Mouse (Mus musculus) MEL-GATA-1-ER (cell line): ENCODE data around the gene Syne2.
"Not testable (repeated sequence)": the region's sequence is repeated elsewhere in the genome, so short reads cannot be mapped to it uniquely, and the experiment has no call there.

Experiments
- DNase-seq: peaks from one replicate; pipeline ENCODE4 v3.0.0-alpha.2; 2012; ENCODE audit warnings: low read depth; ENCODE audit errors: extremely low read depth

Syne2 gene

DNA sequence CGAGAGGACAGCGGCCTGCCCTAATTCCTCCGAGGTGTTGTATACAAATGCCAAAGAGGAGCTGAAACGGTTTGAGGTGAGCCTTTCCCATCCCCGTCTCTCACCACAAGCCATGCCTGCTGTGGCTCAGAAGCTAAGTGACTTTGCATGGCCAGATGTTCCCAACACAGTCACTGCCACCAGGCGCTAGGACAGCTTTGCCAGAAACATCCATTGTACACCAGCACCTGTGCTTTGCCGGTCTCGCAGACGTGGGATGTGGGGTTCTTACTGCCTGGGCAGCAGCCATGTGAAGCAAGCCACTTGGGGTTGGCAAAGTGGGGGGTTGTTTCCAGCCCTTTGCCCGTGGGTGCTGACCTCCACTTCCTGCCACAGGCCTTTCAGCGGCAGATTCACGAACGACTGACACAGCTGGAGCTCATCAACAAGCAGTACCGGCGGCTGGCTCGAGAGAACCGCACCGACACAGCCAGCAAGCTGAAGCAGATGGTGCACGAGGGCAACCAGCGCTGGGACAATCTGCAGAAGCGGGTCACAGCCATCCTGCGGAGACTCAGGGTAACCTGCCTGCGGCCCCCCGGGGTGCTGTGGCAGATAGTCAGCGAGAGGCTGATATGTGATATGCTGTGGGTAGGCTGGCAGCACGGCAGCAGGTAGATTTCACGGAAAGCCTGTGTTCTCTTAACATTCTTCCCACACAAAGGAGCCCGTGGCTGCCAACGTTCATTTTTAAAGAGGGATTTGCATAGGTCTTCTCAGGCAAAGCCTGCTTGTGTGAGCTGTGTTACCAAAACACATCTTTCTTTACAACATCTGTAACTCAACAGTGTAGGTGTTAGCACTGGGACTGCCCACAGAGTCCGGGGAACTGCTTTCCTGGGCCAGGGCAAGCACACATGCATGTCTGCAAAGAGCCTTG, 277.4 kb downstream of the Syne2 start:
- DNase-seq, result no peak

DNA sequence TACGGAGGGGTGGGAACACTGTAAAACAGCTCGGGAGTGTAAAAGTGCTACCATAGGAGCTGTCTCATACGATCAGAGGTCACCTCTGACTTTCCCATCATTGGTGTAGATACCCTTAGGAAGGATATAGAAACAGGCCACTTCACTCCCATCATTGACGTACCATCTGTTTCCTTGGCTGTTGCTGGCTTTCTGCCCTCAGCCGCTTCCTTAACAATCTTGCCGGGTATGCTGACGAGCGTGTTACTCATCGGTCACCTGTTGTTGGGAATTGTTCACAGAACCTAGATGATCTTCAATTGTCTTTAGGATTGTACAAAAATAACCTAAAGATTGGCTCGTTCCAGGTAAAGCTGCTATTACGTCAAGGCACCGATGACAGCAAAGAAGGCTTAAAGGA, 284.7 kb downstream of the Syne2 start:
- DNase-seq, result no peak

DNA sequence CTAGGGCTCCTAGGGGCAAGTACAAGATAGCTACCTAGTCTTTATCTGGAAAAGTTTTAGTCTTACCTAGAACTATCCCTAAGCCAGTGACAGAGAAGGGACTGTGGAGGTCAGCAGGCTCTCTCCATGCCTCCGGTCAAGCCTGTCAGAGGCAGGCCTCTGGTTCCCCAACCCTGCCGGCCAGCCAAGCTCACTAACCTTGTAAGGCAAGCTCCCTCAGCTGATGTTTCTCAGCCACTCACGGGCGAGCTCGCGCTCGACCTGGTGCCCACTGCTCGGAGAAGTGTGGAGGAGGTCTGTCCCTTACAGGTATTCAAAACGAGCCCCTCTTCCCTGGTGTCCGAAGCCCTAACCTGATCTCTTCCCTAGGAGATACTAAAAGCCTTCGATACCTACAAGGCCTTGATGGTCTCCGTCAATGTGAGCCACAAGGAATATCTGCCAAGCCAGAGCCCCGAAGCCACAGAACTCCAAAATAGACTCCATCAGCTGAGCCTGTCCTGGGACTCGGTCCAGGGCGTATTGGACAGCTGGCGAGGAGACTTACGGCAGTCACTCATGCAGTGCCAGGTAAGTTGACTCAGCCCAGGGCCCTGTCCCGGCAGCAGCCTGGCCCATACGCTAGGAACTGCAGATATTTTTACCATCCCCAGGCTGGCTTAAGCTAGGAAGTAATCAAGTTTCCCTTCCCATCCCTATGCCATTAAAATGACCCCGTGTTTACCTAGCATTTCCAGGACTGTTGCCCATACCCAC, 286.8 kb downstream of the Syne2 start:
- DNase-seq, result no peak

DNA sequence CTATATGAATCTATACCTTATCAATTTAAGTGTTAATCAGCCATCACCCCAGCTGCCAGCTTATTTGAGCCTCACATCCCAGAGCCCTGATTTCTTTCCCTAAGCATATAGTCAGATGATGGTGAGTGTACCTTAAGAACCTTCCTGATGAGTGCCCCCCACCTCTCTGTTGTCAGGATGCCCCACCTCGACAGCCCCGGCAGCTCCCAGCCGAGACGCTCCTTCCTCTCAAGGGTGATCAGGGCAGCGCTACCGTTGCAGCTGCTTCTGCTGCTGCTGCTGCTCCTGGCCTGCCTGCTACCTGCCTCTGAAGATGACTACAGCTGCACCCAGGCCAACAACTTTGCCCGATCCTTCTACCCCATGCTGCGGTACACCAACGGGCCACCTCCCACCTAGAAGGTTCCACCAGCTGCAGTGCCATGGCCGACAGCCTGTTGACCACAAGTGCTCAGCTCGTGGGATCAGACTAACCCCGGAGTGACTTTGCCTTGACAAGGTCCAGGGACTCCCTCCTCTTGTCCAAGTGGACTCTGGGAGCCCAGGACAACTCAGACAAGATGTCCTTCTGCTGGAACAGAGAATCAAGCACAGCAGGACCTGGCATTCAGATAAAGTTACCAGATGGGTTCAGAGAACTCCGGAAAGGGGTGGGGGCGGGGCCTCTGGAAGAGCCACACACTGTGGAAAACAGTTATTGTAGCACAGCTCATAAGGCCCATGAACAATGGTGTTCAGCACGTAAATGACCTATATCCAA, 291.9 kb downstream of the Syne2 start:
- DNase-seq, result no peak

DNA sequence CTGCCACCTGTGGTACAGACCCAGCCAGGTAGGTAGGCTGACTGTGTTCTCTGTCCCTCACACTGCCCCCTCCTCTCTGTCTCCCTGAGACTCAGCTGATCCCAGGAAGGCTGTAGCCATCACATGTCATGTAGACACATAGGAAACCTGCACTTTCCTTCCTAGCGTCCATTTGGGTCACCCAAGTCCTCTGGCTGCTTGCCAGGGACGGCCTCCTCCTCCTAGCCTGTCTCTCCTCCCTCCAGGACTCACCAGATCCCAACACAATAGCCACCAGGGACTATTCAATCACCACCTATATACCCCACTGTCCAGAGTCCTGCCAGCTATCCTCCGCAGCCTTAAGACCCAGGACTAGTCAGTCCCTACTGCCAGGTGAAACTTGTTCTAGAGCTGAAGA, 293.1 kb downstream of the Syne2 start:
- no peak for DNase-seq

DNA sequence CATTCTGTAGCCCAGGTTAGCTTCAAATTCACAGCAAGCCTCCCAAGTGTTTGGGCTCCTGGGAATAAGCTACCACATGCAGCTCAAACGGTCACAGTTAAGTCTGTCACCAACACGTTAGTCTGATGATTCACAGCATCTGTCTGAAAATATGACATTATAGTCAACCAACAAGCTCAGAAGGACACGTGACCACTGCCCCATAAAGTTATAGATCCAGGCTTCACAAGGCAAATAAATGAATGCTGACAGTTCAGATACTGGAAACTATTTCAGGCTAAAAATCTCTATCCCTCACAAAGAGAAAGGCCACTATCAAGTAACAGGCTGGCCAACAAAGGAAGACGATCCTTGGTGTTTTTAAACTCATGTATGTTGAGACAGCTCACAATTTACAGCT, 298.6 kb downstream of the Syne2 start:
- no peak for DNase-seq

DNA sequence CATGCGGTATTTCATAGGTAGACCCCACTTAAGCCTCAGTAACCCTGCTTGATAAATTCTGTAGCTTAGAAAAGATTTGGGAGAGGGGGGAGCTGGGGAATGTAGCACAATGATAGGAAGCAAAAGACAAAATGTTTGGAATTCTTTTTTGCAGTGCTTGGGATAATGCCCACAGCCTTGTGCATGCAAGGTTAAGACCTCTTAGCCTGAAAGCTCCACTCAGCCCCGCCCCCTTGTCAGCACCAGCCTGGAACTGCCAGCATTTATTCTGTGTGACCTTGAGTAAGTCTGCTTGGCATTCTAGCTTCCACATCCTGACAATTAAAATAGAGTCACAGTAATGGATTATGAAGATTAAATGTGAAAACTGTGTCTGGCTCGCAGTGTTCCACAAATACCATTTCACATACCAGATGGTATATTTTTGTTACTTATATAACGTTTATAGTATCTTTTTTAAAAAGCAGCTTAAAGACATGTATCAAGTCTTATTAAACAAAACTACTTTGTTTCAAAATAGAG, 299.8 kb downstream of the Syne2 start:
- no peak for DNase-seq

DNA sequence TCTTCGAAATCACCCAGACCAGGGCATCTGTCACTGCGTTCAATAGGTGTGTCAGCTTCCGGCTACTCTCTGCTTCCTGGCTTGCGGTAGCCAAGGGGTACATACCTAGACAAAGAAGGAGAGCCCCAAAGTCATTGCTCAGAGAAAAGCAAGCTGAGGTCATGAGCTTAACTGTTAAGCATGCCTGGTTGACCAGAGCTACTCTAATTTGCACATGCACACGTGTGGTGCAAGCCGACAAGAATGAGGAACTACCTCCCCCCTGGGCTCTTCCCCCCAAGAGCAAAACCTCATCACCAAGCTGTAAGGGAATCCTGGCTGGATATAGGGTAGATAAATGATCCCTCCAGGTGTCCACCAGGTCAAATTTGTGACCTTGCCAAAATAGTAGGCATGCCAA, 305.3 kb downstream of the Syne2 start:
- DNase-seq, result no peak

DNA sequence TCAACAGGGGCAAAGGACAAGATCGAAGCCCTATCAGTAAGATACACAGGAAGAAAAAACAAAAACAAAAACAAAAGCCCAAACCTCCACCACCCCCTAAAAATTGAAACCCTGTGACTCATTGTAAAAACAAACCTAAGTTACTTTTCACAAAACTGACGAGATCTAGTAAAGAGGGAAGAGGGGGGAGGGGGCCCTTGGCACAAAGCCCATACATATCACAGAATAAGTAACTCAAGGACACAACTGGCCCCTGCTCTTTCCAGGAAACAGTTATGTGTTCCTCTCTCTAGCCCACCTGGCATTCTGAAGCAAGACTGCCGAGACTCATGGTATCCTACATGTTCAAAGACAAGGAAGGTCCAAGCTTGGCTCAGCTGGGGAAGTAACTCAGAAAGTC, 310.4 kb downstream of the Syne2 start:
- DNase-seq, result no peak

DNA sequence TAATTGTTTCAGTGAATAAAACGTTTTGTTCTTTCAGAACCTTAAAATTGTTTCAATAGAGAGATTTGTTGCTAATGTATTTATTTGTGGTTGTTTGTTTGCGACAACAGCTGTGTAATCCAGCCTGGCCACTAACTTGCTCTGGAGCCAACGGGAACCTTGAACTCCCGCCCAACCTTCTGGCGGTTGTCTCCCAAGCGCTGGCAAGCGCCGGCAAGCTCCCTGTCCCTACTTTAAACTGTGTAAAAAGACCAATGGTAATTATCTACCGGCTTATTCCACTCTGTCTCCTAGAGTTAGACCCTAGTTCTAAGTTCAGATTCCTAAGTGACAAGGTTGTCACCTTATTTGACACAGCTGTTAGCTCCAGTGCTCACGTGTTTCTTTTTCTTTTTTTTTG, 310.9 kb downstream of the Syne2 start:
- no peak for DNase-seq

DNA sequence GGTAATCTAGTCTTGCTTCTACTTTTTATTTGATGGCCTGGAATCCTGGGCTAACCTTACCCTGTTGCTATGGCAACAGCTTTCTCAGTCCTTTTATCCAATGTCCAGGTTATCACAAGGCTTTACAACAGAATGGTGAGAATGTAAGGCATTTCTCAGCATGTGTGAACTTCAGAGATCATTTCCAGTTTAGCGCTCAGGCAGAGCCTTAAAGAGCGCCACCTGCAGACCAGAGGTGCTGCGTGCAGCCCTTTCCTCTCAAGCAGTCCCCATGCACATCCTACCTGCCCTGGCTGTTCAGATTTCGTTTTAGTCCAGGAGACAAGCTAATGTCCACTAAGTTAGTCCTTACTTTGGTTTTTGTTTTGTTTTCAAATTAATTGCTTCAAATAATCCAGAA, 312.3 kb downstream of the Syne2 start:
- DNase-seq, result peak; percentile 29

DNA sequence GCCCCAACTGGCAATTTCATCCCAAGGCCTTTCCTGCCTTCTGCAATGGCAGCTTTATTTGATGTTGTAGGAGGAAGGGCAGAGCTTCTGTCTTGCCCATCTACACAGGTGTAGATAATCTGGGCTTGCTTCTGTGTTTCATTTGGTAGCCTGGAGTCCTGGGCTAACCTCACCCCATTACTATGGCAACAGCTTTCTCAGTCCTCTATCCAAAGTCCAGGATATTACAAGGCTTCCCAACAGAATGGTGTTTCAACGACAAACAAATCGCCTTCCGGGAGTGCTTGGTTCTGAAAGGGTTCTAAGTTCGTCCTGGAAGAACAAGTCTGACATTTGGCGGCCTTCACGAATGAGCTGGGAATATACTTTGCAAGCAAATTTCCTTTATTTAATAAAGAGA, 313.0 kb downstream of the Syne2 start:
- no peak for DNase-seq

DNA sequence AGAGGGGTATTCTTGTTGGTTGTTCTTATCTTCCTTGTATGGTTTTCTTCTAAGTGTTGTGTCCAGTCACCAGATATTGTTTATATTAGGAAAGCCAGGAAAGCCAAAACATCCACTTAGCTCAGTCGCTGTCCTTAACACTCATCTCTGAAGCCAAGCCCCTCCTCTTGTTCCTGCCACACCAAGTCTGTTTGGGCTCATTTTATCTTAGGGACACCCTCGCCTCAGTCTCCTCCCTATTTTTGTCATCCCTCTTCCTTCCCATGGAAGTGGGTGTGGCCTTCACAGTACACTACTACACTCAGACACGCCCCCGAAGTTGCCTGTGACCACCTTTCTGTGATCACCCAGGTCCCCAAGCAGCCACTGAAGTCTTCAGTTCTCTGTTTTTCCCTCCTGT, 314.7 kb downstream of the Syne2 start:
- DNase-seq, result no peak

DNA sequence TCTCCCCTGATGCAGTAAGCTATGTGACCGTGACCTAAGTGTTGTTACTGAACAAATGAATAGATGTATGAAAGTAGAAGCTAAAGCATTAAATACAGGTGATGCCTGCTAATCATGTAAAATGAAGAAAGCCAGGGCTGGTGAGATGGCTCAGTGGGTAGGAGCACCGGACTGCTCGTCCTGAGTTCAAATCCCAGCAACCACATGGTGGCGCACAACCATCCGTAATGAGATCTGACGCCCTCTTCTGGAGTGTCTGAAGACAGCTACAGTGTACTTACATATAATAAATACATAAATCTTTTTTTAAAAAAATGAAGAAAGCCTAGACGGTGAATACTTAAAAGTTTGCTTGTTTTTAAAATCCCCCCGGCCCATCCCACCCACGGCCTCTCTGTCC, 315.1 kb downstream of the Syne2 start:
- not testable (repeated sequence) for DNase-seq

DNA sequence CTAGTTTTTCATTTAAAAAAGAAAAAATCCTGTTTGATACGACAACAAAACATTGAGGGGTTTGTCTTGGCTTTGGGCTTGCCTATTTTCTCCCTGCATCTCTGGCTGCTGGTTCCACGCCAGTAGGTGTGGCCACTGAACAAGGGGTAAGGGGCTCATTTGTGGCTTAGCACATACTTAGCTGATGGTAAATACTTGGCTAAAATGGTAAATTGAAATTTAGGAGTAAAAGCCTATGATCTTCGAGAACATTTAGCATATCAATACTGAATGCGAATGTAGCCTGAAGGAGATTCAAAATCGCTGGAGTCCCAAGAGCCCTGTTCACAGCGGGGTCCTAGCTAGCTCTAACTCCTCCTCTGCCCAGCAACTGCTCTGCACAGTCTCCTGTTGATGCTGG, 318.8 kb downstream of the Syne2 start:
- DNase-seq, result no peak

DNA sequence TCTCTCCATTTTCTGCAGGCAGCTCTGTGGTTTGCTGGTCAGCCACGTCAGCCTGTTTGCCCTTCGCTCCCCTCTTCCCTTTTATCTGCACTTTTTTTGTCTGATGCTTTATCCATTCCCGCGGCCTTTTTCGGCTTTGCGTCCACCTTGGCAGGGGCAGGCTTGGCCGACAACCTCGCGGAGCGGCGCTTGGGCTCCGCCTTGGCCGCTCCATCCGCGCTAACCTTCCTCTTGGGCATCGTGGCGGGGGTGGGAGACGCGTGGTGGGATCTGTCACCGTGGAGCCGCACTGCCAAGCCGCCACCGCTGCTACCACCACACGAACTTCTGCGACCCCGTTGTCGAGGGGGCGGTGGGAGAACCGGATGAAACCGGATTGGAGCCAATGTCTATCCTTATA, 334.5 kb downstream of the Syne2 start:
- not testable (repeated sequence) for DNase-seq
